In the genomic region with DNA sequence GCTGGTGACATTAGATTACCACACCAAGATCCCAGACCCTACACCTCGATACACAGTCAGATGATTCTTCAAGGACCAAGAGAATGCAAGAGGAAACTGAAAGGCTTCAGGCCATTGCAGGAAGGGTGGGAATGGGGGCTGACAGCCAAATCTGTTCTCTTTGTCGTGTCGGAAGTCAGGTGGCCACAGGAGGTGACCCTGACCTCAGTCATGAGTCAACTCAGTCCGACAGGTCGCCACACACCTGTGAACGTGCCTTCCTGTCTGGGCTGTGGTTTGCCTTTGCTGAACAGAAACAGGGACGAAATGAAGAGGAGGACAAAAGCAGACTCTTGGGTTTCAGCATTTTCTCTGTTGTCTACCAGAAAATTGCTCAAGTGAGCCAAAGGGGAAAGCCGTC, we compare ENCODE assay signal across 16 mouse cellular contexts.
"Had no signal": no experiment of that assay in that cellular context is flagged by ENCODE, and none has a peak within 500 bp of the region (broad histone marks: within the 10 kb centered on the region; RNA-seq: fewer than 3 reads in every experiment).

No protein-coding gene starts in this region.

- DNase-seq: liver, postnatal 0 days; lung, adult 2 months; lung, postnatal 14 days; lung, postnatal 36 days; right cerebral cortex, postnatal 14 days; thymus, adult 2 months; thymus, postnatal 25 days; thymus, postnatal 4 days had no signal

- ATAC-seq: liver, postnatal 0 days; lung, postnatal 0 days; midbrain, embryonic 13.5 days; midbrain, embryonic 15.5 days had no signal

- H3K27me3 ChIP-seq: liver, embryonic 15.5 days; lung, embryonic 15.5 days; megakaryocyte, embryonic 14.5 days; midbrain, embryonic 13.5 days; midbrain, embryonic 15.5 days; neural tube, embryonic 12.5 days; stomach, embryonic 15.5 days had no signal
